Mouse (Mus musculus) left cerebral cortex, adult 18-20 months (tissue): ENCODE results near the gene Evx1. TPM values are rescaled to one million over a fixed set of nuclear protein-coding genes. Genes with fewer than 3 reads are reported as not detected.

Source experiments
- DNase-seq, 2 experiments: peaks; one replicate each; pipeline ENCODE4 v3.0.0; 2021 to 2022; ENCODE audit warnings: low spot score in 2 of 2, mixed read lengths in 1 of 2
- long read RNA-seq, 2 experiments: library from polyadenylated mRNA; stranded (forward); transcript quantifications; one replicate each; pipeline ENCODE4 v2.0.0; 2021
- total RNA-seq, 2 experiments: library from RNA; stranded (reverse); gene quantifications; 2 replicates each; pipeline ENCODE4 v1.2.3; 2021

Gene Evx1
- not detected for total RNA-seq
- long read RNA-seq, experiment 1 = 0 reads
- long read RNA-seq, experiment 2 = 0 reads

DNA sequence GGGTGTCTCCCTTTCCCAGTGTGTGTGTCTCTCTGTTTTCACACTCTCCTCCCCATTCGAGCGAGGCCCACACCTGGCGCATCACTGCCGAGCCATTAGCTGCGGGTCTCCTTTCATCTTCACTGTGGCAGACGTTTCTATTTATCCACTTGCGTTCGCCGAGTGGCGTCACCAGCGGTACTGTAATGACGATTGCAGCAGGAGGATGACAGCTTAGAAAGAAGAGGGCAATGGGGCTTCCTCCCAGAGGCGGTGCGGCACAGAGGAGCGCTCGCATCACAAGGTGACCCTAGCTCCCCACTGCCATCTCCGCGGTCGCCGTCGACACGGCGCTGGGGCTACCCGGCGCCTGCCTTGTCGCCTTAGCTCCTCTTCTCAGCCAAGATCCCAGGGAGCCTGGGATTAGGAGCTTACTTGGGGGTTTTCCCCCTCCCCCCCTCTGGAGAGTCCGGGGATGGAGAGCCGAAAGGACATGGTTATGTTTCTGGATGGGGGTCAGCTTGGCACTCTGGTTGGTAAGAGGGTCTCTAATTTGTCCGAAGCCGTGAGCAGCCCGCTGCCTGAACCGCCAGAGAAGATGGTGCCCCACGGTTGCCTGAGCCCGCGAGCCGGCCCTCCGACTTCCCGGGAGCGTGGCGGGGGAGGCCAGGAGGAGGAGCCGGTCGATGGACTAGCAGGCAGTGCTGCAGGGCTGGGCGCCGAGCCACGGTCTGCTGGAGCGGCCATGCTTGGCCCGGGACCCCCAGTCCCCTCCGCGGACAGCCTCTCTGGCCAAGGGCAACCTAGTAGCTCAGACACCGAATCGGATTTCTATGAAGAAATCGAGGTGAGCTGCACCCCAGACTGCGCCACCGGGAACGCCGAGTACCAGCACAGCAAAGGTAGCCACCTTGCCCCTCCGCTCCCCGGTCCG, at the start of gene Evx1:
Gene Evx1 (plus strand): TSS at position 108 of the 913 bp plus-strand sequence.
- DNase-seq = no peak

DNA sequence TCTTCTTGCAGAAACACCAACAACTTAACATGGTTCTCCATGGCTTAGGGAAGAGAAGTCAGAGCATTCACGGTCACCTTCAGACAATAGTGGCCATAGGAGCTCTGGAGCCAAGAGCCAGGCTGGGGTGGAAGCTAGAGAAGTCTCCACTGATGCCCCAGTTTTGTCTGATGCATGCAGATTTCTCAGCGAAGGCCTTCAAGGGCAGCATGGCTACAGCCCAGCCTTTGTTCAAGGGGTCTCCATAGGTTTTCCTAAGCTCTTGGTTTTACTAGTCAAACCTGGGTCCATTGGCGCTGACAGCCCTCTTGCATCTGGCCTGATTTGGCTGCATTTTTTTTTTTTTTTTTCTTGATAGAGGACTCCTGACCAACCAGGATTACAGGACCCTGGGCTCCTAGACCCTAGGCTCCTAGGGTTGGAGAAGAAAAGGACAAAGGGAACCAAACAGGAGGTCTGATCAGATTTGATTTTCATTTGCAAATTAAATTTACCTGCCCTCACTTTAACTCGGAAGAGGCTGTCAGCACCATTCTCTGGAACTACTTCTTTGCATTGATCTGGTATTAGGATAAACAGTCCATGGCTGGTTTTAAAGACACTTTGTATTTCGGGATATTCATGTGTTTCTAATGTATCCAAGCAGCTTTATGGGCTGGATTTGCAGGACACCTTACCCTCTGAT, 49.0 kb upstream of the Evx1 start:
- DNase-seq = no peak

DNA sequence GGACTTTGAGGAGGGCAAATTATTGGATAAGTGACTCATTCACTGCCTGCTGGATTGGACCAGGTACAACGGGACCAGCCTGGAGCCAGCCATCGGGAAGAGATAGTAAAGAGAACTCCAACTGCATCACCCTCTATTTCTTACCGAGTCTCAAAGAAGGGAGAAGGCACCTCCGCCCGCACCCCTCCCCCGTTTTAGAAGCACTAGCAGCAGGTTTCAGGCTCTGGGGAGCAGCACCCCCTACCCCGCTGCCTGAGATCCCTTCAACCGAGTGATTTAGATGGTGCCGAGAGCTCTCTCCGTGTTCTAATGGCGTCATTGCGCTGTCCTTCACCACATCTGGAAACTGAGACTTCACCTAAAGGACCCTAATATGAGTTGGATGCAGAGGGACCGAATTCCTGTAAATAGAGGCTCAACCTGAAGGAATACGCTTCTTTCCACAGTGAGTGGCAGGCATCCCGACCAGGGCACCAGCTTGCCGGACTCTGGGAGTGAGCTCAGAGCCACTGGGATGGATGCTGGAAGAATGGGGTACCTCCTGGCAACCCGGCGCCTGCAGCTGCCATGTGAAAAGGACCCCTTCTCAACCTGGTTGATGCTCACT, 47.9 kb upstream of the Evx1 start:
- no peak for DNase-seq

GRCm38 (mm10) chr6:52265913-52266665, 47.2 kb upstream of the Evx1 start:
- no peak for DNase-seq

- no peak for DNase-seq
These were observed 46.7 kb upstream of the Evx1 start for GRCm38 (mm10) chr6:52266666-52266985.

DNA sequence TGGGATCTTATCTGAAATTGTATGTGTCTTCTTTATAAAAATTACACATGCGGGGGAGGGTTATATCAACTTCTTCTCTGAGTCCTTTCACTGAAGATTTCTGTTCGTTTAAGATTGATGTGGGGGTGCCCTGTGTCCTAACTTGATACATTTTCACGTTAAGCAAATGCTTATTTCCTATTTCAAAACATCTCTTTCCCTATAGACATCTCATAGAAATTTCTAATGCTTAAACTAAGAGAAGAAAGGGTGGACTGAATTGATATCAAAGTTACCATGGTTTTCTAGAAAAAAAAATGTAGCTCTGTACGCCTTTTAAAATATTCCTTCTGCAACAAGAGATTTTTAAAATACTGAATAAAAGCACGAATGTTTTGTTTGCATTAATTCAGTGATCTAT, 46.1 kb upstream of the Evx1 start:
- no peak for DNase-seq

- DNase-seq = no peak
These were observed 45.6 kb upstream of the Evx1 start for GRCm38 (mm10) chr6:52267691-52268090.

DNA sequence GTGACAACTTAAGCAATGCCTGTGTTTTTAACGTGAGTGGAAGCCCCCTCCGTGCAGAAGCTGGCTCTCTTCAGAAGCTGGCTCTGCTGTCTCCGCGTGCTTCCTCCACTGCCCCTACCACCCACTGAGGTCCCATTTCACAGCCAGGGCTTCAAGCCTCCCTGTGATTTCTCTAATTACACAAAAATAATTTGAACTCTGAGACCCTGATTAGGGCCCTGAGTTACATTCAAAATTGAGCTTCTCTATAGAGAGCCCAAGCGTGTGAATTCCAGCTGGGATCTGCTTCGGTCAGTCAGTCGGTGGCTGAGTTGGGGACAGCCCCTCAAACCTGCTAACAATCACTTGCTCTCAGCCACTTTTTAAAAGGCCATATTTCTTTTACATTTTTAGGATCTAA, 45.0 kb upstream of the Evx1 start:
- DNase-seq = no peak

DNA sequence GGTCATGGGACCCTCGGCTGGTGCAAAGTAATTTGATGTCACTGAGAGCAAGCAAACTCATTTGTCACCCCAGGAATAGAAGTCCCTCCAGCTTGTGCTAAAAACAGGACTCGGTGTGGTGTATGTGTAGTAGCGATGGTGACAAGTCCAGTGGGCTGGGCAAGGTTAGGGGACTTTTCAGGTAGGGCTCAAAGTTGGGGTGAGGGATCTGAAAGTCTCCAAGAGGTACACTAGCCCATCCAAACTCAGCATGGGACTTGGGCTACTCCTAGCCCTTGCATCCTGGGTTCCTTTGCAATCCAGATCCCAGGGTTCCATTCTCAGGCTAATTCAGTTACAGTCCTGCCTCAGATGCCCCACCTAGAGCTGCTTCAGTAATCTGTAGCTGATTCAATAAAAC, 44.5 kb upstream of the Evx1 start:
- DNase-seq = no peak

DNA sequence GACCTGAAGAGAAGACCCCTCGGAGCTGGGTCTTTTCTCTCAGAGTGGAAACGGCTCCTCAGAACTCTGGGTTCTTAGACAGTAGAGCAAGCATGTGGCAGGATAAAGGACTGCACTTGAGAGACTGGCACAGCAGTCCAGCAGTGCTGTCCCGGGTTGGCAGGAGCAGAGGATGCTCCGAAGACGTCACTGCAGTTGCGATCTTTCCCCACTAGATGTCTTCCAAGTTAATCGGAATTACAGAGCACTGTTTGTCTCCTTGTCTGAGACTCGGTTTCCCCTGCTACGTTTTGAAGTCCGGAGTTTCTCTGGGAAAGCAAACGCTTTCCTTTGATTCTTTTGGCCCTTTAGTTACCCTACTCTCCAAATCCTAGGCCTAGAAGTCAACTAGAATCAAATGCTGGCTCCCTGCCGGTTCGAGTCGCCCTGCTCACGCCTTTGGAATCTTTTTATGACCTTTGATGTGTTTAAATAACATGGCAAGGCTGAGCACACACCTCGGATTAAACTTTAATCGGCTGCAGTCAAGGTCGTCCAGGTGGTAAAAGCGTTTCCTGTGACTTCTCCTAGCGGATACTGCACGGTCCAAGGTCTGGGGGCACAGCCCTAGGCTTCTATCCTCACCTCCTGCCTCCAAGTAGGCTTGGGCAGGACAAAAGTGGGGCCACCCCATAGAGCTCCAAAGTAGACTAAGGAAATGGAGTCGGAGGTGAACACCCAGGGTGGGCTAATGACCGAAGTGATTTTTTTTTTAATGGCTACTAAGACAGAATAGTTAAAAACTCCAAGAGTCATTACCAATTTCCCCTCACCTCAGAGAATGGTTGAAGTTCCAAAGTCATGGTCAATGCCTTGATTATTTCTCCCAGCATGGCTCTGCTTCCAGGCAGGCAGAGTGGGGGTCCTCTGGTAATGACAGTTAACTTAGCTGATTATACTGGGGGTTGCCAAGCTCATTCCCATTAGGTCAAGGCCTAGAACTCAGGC, 42.5 kb upstream of the Evx1 start:
- peak; percentile 62 to 68 for DNase-seq

DNA sequence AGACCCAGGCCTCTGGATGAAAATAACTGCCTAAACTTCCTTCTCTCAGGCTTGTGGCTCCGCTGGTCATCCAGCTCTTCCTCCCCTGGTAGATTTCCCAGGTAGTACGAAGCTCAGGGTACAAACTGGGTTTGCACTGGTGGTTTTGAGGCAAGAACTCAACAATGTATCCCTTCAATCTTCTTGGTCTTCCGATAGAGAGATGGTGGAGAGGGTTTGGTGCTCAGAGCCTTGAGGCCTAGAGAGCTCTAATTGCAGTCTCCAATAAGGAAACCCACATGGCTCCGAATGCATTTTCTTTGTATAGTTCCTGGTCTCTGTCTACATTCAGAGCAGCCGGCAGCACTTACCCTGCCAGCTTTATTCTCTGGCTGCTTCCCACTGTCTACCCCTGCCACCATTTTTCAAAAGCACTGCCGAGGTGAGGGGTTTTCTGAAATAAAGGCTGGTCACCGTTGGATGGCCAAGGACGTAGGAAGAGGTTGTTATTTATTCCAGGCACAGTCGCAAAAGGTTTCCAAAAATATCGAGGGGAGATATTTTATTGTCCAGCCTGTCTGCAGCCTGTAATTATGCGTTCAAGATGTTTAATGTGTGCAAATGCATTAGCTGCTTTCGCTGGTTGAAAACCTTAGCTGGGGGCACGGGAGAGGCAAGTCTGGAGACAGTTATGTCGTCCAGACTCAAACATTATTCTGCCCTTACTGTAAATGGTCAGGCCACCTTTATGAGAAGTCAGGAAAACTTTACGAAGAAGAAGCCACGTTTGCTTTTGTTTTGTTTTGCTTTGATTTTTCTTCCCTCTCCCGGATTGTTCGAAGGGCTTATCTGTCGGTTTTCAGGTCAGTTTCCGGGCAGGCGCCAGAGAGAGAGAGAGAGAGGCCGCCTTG, 40.3 kb upstream of the Evx1 start:
- DNase-seq = no peak

- DNase-seq = no peak
These were observed 39.5 kb upstream of the Evx1 start for GRCm38 (mm10) chr6:52273656-52274280.

- DNase-seq = no peak
These were observed 38.7 kb upstream of the Evx1 start for GRCm38 (mm10) chr6:52274576-52274975.

DNA sequence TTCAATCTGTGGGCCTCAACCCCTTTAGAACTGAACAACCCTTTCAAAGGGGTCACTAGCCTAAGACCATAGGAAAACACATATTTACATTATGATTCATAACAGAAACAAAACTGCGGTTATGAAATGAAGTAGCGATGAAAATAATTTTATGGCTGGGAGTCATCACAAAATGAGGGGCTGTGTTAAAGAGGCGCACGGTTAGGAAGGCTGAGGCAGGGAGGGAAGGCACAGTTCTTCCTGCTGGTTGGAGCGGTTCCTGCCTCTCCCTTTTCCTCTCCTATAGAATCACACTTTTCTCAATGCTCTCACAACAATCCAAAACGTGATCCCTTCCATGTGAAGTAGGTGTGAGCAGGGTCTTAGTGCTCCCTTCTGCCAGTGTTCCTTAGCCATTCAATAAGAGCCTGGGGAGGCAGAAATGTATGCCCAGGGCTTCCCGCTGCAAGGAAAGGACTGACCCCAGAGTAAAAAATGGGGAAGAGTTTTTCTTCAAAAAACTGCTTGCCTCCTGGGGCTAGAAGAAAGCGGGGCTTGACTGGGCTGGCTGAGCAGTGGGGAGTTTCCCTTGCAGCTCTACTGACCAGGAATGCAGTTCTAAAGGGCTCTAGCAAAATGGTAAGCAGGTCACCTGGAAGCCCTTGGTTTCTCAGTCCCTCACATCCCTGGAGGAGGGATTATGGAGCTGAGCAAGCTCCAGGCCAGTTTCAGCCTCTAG, 37.6 kb upstream of the Evx1 start:
- DNase-seq = no peak

DNA sequence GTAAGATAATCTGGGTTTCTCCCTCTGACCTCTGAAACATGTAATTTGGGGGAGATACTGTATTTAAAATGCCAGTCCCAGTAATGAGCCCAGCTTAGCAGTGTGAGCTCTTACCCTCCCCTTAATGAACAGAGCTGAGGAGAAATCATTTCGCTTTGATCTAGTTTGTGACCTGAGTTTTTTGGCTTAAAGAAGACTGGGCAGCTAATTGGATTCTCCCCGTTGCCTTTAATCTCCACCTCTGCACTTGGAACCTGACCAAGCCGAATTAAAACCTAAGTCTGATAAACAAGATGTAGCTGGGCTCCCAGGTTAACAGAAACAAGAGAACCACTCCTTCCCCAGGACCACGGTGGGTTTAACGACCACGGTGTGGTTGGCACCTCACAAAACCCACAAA, 36.9 kb upstream of the Evx1 start:
- no peak for DNase-seq

DNA sequence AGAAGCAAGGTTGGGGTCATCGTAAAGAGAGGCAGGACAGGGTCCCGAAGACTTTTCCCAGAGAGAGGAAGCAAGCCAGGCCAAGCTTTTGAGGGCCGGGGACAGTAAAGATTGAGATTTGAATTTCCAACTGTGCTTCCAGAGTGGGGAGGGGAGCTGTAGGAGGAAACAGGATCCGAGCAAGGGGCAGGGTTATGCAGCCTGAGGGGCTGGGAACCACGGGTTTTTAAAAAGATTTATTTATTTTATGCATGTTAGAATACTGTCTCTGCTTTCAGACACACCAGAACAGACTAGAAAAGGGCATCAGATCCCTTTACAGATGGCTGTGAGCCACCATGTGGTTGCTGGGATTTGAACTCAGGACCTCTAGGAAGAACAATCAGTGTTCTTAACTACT, 36.4 kb upstream of the Evx1 start:
- DNase-seq = no peak

DNA sequence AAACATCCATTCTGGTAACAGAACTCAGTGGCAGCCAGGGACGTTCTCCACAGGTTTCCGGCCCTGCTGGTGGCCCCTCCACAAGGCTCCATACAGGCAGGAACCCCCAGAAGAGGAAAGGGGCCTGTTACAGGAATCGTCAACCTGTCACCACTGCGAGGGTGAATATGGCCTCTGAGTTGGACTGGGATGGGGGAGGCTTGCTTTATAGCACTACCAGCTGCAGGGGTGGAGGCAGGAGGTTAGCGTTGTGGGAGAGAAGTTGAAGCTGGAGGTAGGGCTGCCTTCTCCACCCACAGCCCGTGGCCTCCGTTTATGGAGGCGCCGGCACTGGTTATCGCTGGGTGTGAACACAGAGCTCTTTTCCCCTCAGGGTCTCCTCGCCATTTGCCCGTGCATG, 32.2 kb upstream of the Evx1 start:
- DNase-seq = no peak

- DNase-seq = no peak
These were observed 29.4 kb upstream of the Evx1 start for GRCm38 (mm10) chr6:52283896-52284295.
